Mouse (Mus musculus): ENCODE results near the gene Tex48. TPM values are rescaled to one million over a fixed set of nuclear protein-coding genes. Genes with fewer than 3 reads are reported as not detected.

Gene Tex48
- polyA plus RNA-seq, 1 experiment from 2014 or later = not detected

DNA sequence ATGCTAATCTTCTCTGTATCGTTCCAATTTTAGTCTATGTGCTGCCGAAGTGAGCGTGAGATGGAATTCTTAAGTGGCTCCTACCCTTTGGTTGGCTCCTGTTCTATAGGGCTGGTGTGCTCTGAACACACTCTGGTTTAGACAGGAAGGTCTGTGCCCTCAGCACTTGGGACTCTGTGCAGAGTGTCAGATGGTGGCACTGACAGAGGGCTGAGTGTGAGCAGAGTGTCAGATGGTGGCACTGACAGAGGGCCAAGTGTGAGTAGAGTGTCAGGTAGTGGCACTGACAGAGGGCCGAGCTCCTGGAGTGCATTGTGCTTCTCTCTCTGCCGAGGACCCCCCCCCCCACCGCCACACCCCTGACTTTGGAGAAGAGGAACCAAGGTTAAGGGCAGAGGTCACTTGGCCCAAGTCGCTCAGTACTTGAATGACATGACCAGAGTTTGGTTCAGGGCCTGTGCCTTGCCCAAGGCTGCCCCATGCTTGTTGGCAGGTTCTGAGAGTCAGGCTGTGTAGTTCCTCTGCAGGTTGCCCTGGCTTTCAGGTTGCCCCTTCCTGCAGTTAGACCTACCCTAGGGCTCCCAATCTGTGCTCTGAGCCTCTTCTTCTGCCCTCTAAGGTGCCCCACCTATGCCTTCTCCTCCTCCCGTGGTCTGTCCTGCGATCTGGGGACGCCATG lies 54.4 kb downstream of the Tex48 start:
- no peaks in the 10 kb centered on the region for H3K27me3 ChIP-seq
- WGBS = 59% methylated on average over 10 of the region's 10 CpGs
- H3K9ac ChIP-seq = no peak overlapping the region
- H3K9me3 ChIP-seq (replicated peaks) = no peaks in the 10 kb centered on the region
- H3K27ac ChIP-seq = no peak overlapping the region
- 0 out of 2 replicates have a peak, but pooled peaks cover 2% of the 10 kb centered on the region for H3K4me1 ChIP-seq (replicated peaks)
- H3K4me3 ChIP-seq = no peak overlapping the region
- no peaks in the 10 kb centered on the region for H3K36me3 ChIP-seq
- no peak overlapping the region for H3K4me2 ChIP-seq
- ATAC-seq (replicated peaks; ENCODE audit: insufficient number of reproducible peaks, insufficient read depth, low FRiP score, low read depth) = peak; percentile 65

- Histone ChIP-seq H3K4me3 (no peak overlapping the region), H3K4me2 (no peak overlapping the region), H3K9me3 (replicated peaks) (no peaks in the 10 kb centered on the region), H3K4me1 (replicated peaks) (peaks cover 31% of the 10 kb centered on the region), H3K27ac (no peak overlapping the region), H3K27me3 (no peaks in the 10 kb centered on the region), H3K9ac (no peak overlapping the region), H3K36me3 (no peaks in the 10 kb centered on the region)
- WGBS = 83% methylated on average over 4 of the region's 4 CpGs
- no peak for ATAC-seq (replicated peaks; ENCODE audit: insufficient number of reproducible peaks, insufficient read depth, low FRiP score, low read depth)
Measured at GRCm38 (mm10) chr4:63562742-63563141, 59.5 kb downstream of the Tex48 start.

DNA sequence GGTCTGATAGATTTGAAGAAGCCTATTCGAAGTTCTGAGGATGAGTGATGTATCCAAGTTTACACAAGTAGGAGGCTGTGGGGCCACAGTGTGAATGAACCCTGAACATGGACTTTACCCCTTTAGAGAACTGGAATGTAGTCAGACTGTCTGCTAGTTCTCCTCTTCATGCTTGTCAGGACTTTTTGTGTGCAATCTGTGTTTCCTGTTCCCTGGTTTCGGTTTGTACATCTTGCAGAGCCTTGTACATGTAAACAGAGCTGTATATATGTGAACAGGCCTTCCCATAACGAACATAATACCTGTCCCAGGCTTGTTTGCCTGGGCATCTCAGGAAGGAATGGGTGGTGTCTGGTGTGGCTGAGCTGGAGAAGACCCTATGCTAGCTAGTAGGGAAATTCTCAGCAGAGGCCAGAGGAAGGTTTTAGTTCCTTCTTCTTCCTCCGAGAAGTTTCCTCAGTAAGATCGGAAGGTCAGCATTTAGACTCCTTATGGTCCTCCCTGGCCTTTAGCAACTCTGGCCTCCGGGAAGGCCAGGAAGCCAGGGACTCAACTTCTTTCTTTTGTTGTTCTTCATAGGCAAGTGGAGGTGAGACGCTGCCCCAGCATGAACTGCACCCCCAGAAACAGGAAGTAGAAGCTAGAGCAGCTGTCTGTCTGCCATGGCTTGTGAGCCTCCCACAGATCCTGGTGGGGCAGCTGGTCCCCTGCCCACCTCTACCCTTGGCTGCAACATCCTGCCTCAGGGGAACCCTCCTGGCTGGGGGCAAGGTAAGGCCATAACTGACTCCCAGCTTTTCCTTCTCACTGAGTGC lies 60.2 kb downstream of the Tex48 start:
- WGBS = 66% methylated on average over 7 of the region's 7 CpGs

GRCm38 (mm10) chr4:63560079-63560478 lies 62.1 kb downstream of the Tex48 start:
- H3K9me3 ChIP-seq (replicated peaks) = no peaks in the 10 kb centered on the region
- H3K4me2 ChIP-seq = peak overlapping the region; percentile 93; the same call in 1 of the 2 replicates
- H3K36me3 ChIP-seq = 0 out of 2 replicates have a peak, but pooled peaks cover 1% of the 10 kb centered on the region
- no peaks in the 10 kb centered on the region for H3K27me3 ChIP-seq
- H3K4me3 ChIP-seq = no peak overlapping the region
- H3K4me1 ChIP-seq (replicated peaks) = peaks cover 45% of the 10 kb centered on the region
- H3K9ac ChIP-seq = peak overlapping the region; percentile 22; the same call in 1 of the 2 replicates
- no peak for ATAC-seq (replicated peaks; ENCODE audit: insufficient number of reproducible peaks, insufficient read depth, low FRiP score, low read depth)
- 56% methylated on average over 8 of the region's 8 CpGs for WGBS
- no peak overlapping the region for H3K27ac ChIP-seq

More for the DNA sequence above, 60.2 kb downstream of the Tex48 start:
- Histone ChIP-seq H3K4me3 (no peak overlapping the region), H3K27me3 (no peaks in the 10 kb centered on the region), H3K4me2 (no peak overlapping the region), H3K9ac (no peak overlapping the region), H3K4me1 (replicated peaks) (peaks cover 36% of the 10 kb centered on the region), H3K9me3 (replicated peaks) (no peaks in the 10 kb centered on the region), H3K27ac (no peak overlapping the region), H3K36me3 (no peaks in the 10 kb centered on the region)
- no peak for ATAC-seq (replicated peaks; ENCODE audit: insufficient number of reproducible peaks, insufficient read depth, low FRiP score, low read depth)

DNA sequence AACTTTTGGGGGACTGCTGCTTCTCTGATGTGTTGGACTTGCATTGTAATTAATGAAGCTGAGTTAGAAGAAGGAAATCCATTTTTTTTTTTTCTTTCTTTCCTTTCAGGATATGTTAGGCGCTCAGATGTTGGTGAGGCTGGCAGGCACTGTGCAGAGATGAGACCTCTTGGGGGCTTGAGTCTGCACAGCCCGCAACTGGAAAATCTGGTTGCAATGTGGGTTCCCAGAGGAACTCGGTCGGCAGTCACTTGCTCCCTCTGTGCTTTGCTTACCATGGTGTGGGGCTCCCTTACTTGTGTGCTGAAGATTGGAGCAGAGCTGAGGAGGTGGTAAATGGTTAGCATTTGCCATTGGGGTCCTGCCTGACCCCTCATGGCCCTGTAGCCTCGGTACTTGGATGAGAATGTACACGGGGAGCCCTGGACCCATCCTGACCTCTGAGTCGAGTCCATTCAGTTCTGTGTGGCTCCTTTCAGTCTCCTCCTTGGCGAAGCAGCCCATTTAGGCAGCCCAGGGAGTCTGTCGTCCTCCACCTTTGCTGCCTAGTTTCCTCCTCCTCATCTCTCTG lies 63.0 kb downstream of the Tex48 start:
- 0 out of 2 replicates have a peak, but pooled peaks cover 6% of the 10 kb centered on the region for H3K36me3 ChIP-seq
- H3K9ac ChIP-seq = peak overlapping the region; percentile 84
- peaks cover 45% of the 10 kb centered on the region for H3K4me1 ChIP-seq (replicated peaks)
- H3K9me3 ChIP-seq (replicated peaks) = no peaks in the 10 kb centered on the region
- ATAC-seq (replicated peaks; ENCODE audit: insufficient number of reproducible peaks, insufficient read depth, low FRiP score, low read depth) = no peak
- no peaks in the 10 kb centered on the region for H3K27me3 ChIP-seq
- peak overlapping the region; percentile 70 for H3K27ac ChIP-seq
- H3K4me3 ChIP-seq = peak overlapping the region; percentile 66
- H3K4me2 ChIP-seq = peak overlapping the region; percentile 93
- 41% methylated on average over 9 of the region's 9 CpGs for WGBS

DNA sequence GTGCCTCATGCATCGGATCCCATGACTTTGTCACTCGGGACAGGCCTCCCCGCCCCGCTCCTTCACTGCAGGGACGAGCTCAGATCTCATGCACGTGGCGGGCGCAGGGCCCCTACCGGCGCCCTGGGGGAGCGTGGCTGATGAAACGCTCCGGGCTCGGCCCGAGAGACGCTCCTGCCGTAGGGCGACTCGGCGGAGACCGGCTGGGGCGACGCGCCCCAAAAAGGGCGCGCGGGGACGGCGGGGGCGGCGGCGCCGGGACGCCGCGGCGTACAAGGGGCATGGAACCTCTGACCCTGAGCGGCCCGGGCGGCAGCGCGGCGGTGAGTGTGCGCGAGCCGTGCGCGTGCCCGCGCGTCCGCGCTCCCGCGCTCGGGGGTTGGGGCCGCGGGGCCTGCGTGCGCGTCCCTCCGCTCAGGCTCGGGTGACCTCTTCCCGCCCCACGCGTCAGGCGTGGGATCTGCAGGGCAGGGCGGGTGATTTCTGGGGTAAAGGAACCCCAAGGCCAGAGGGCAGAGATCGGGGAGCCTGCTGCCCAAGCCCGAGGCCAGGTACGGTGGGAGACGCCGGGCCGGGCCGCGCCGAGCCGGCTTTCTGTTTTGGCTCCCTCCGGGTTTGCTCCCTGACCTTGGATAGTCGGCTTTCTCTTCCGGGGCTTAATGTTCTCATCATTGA lies 63.7 kb downstream of the Tex48 start, which contains the start of gene Tmem268:
Tmem268 (plus strand) TSS at position 375 of the 675 bp plus-strand sequence.
- 0 out of 2 replicates have a peak, but pooled peaks cover 6% of the 10 kb centered on the region for H3K36me3 ChIP-seq
- peaks cover 45% of the 10 kb centered on the region for H3K4me1 ChIP-seq (replicated peaks)
- H3K27me3 ChIP-seq = no peaks in the 10 kb centered on the region
- H3K9me3 ChIP-seq (replicated peaks) = no peaks in the 10 kb centered on the region
- ATAC-seq (replicated peaks; ENCODE audit: insufficient number of reproducible peaks, insufficient read depth, low FRiP score, low read depth) = peak; percentile 79
- peak within 1 kb of the TSS; percentile 70 for H3K27ac ChIP-seq
- peak within 1 kb of the TSS; percentile 66 for H3K4me3 ChIP-seq
- under 1% methylated on average over 68 of the region's 81 CpGs for WGBS
- H3K4me2 ChIP-seq = peak within 1 kb of the TSS; percentile 93
- peak within 1 kb of the TSS; percentile 84 for H3K9ac ChIP-seq

- Histone ChIP-seq H3K4me2 (peak overlapping the region; percentile 93), H3K4me1 (replicated peaks) (peaks cover 44% of the 10 kb centered on the region), H3K9me3 (replicated peaks) (no peaks in the 10 kb centered on the region), H3K36me3 (peaks cover 12% of the 10 kb centered on the region; the same call in 1 of the 2 replicates), H3K27ac (peak overlapping the region; percentile 39; the same call in 1 of the 2 replicates), H3K4me3 (no peak overlapping the region), H3K27me3 (no peaks in the 10 kb centered on the region), H3K9ac (0 out of 2 replicates have a peak overlapping the region, but pooled peaks have one; percentile 22)
- WGBS = 25% methylated on average over 16 of the region's 16 CpGs
- ATAC-seq (replicated peaks; ENCODE audit: insufficient number of reproducible peaks, insufficient read depth, low FRiP score, low read depth) = no peak
Measured at GRCm38 (mm10) chr4:63557124-63558059, 64.8 kb downstream of the Tex48 start.

Other genes with a start within 250 kb of the Tex48 start
- gene Akna, start 219.1 kb downstream of the Tex48 start, polyA plus RNA-seq (2015; fragmentation: Nextera tagmentation; extraction: Ambion mirVana) = 2.3 and 6.1 TPM in 2 replicates
- gene Whrn, start 126.4 kb downstream of the Tex48 start, polyA plus RNA-seq (2015; fragmentation: Nextera tagmentation; extraction: Ambion mirVana) = 1.9 and 2.6 TPM in 2 replicates
- gene Atp6v1g1, start 77.7 kb downstream of the Tex48 start, polyA plus RNA-seq (2015; fragmentation: Nextera tagmentation; extraction: Ambion mirVana) = 214 and 229 TPM in 2 replicates
- 4.4 and 5.6 TPM in 2 replicates for gene Tmem268, start 63.6 kb downstream of the Tex48 start, polyA plus RNA-seq (2015; fragmentation: Nextera tagmentation; extraction: Ambion mirVana)
- gene Gm11213, start 17.2 kb downstream of the Tex48 start, polyA plus RNA-seq (2015; fragmentation: Nextera tagmentation; extraction: Ambion mirVana) = not detected in 2 replicates
- not detected in 2 replicates for gene Gm11214, start 41.0 kb upstream of the Tex48 start, polyA plus RNA-seq (2015; fragmentation: Nextera tagmentation; extraction: Ambion mirVana)
- 0.06 and 0.14 TPM in 2 replicates for gene Tnfsf15, start 122.7 kb upstream of the Tex48 start, polyA plus RNA-seq (2015; fragmentation: Nextera tagmentation; extraction: Ambion mirVana)
- 0.06 and 0.20 TPM in 2 replicates for gene Tnfsf8, start 238.9 kb upstream of the Tex48 start, polyA plus RNA-seq (2015; fragmentation: Nextera tagmentation; extraction: Ambion mirVana)